Mouse (Mus musculus) brain, embryonic 14.5 days (tissue): ENCODE data around the gene Kel.

Source experiments
- CTCF ChIP-seq: fragments of 200-500 bp; IDR thresholded peaks from 2 replicates; pipeline ENCODE4 v1.5.1; 2012; ENCODE audit warnings: inconsistent platforms, mild to moderate bottlenecking, moderate library complexity, borderline replicate concordance; ENCODE audit not compliant: insufficient read depth, insufficient read length; ENCODE audit errors: extremely low read depth
- POLR2A ChIP-seq: fragments of 200-500 bp; IDR thresholded peaks from 2 replicates; pipeline ENCODE4 v1.6.1; 2012; ENCODE audit warnings: mild to moderate bottlenecking, inconsistent platforms, borderline replicate concordance; ENCODE audit not compliant: poor library complexity, insufficient read depth, insufficient read length, severe bottlenecking; ENCODE audit errors: extremely low read depth

- TF ChIP-seq CTCF (no peak), POLR2A (no peak)
Observed at GRCm38 (mm10) chr6:41741101-41741500, 37.0 kb upstream of the Kel start.
